Mouse (Mus musculus) MEL (cell line): ENCODE results near the gene Cd37. TPM values are rescaled to one million over a fixed set of nuclear protein-coding genes. Genes with fewer than 3 reads are reported as not detected.

Experiments
- DNase-seq: peaks from one replicate; pipeline ENCODE4 v3.0.0; 2011; ENCODE audit warnings: low read depth, low spot score
- H3K27ac ChIP-seq: 2 replicates; pipeline ENCODE4 v1.5.1; 2012; ENCODE audit warnings: low read depth, mild to moderate bottlenecking, control low read depth, low read length, moderate library complexity; ENCODE audit not compliant: control insufficient read depth
- H3K27me3 ChIP-seq, 2 experiments: fragments of 150-350 bp in 1 of 2; sonication (generic) in 1 of 2; 2 replicates each; pipeline ENCODE4 v1.6.1; 2012; ENCODE audit warnings: low read length in 2 of 2, mild to moderate bottlenecking in 2 of 2, improper control_type of control experiment in 1 of 2, moderate library complexity in 1 of 2; ENCODE audit not compliant: insufficient read depth in 2 of 2, control insufficient read depth in 1 of 2
- H3K36me3 ChIP-seq, 2 experiments: 2 replicates each; pipeline ENCODE4 v1.6.1; 2012 to 2014; ENCODE audit warnings: low read length in 2 of 2, improper control_type of control experiment in 1 of 2, inconsistent platforms in 1 of 2, mild to moderate bottlenecking in 1 of 2; ENCODE audit not compliant: insufficient read depth in 2 of 2, control insufficient read depth in 1 of 2
- H3K4me1 ChIP-seq, 2 experiments: fragments of 150-350 bp in 1 of 2; sonication (generic) in 1 of 2; 2 replicates each; pipeline ENCODE4 v1.6.1; 2012; ENCODE audit warnings: low read length in 2 of 2, improper control_type of control experiment in 1 of 2, mild to moderate bottlenecking in 1 of 2; ENCODE audit not compliant: insufficient read depth in 2 of 2, control insufficient read depth in 1 of 2
- H3K4me3 ChIP-seq, 2 experiments: fragments of 150-350 bp in 1 of 2; sonication (generic) in 1 of 2; 2 replicates each; pipeline ENCODE4 v1.5.1; 2012; ENCODE audit warnings: low read depth in 2 of 2, low read length in 2 of 2, mild to moderate bottlenecking in 2 of 2, moderate library complexity in 2 of 2, control low read depth in 1 of 2, improper control_type of control experiment in 1 of 2; ENCODE audit not compliant: control insufficient read depth in 1 of 2, insufficient read depth in 1 of 2
- H3K79me2 ChIP-seq: 2 replicates; pipeline ENCODE4 v1.6.1; 2012; ENCODE audit warnings: mild to moderate bottlenecking, low read length, moderate library complexity; ENCODE audit not compliant: control insufficient read depth, poor library complexity, insufficient read depth
- H3K9ac ChIP-seq: 2 replicates; pipeline ENCODE4 v1.6.1; 2012; ENCODE audit warnings: low read depth, mild to moderate bottlenecking, control low read depth, low read length, moderate library complexity; ENCODE audit not compliant: control insufficient read depth, poor library complexity, severe bottlenecking
- H3K9me3 ChIP-seq: fragments of 150-350 bp; sonication (generic); replicated peaks from 2 replicates; pipeline ENCODE4 v1.6.1; 2012; ENCODE audit warnings: mild to moderate bottlenecking, low read length, improper control_type of control experiment, moderate library complexity; ENCODE audit not compliant: insufficient read depth
- BHLHE40 ChIP-seq: IDR thresholded peaks from 2 replicates; pipeline ENCODE4 v1.6.1; 2012; ENCODE audit warnings: low read depth, mild to moderate bottlenecking, inconsistent platforms, low read length, improper control_type of control experiment, borderline replicate concordance
- CHD1 ChIP-seq: IDR thresholded peaks from 2 replicates; pipeline ENCODE4 v1.6.1; 2012; ENCODE audit warnings: low read depth, mild to moderate bottlenecking, inconsistent platforms, low read length, improper control_type of control experiment
- CTCF ChIP-seq, 3 experiments: IDR thresholded peaks in 2 of 3; conservative IDR thresholded peaks in 1 of 3; 2 replicates each; pipeline ENCODE4 v1.5.1; 2011 to 2012; ENCODE audit warnings: low read length in 3 of 3, low read depth in 2 of 3, mild to moderate bottlenecking in 2 of 3, improper control_type of control experiment in 1 of 3, inconsistent platforms in 1 of 3, mixed read lengths in 1 of 3, moderate library complexity in 1 of 3; ENCODE audit not compliant: control insufficient read depth in 1 of 3, insufficient read depth in 1 of 3, poor library complexity in 1 of 3, severe bottlenecking in 1 of 3
- EP300 ChIP-seq, 2 experiments: IDR thresholded peaks; 2 replicates each; pipeline ENCODE4 v1.6.1; 2011; ENCODE audit warnings: improper control_type of control experiment in 2 of 2, low read length in 2 of 2, low read depth in 1 of 2, mild to moderate bottlenecking in 1 of 2
- ETS1 ChIP-seq: IDR thresholded peaks from 2 replicates; pipeline ENCODE4 v1.6.1; 2012; ENCODE audit warnings: low read depth, mild to moderate bottlenecking, inconsistent platforms, low read length, improper control_type of control experiment, moderate library complexity
- GABPA ChIP-seq: IDR thresholded peaks from 2 replicates; pipeline ENCODE4 v1.6.1; 2012; ENCODE audit warnings: low read depth, mild to moderate bottlenecking, inconsistent platforms, low read length, improper control_type of control experiment, moderate library complexity
- GATA1 ChIP-seq: IDR thresholded peaks from 2 replicates; pipeline ENCODE4 v1.6.1; 2011; ENCODE audit warnings: low read depth, low read length, improper control_type of control experiment
- HCFC1 ChIP-seq: IDR thresholded peaks from 2 replicates; pipeline ENCODE4 v1.6.1; 2012; ENCODE audit warnings: low read depth, mild to moderate bottlenecking, inconsistent platforms, low read length, improper control_type of control experiment, moderate library complexity
- JUND ChIP-seq: IDR thresholded peaks from 2 replicates; pipeline ENCODE4 v1.6.1; 2011; ENCODE audit warnings: low read depth, mild to moderate bottlenecking, improper control_type of control experiment, low read length
- KAT2A ChIP-seq: conservative IDR thresholded peaks from 2 replicates; pipeline ENCODE4 v1.6.1; 2012; ENCODE audit warnings: low read depth, low read length, improper control_type of control experiment, inconsistent platforms
- MAFK ChIP-seq: IDR thresholded peaks from 2 replicates; pipeline ENCODE4 v1.6.1; 2011; ENCODE audit warnings: low read depth, mild to moderate bottlenecking, low read length, improper control_type of control experiment, borderline replicate concordance
- MAX ChIP-seq: IDR thresholded peaks from 2 replicates; pipeline ENCODE4 v1.6.1; 2011; ENCODE audit warnings: low read length, improper control_type of control experiment
- MAZ ChIP-seq: IDR thresholded peaks from 2 replicates; pipeline ENCODE4 v1.6.1; 2012; ENCODE audit warnings: low read depth, mild to moderate bottlenecking, inconsistent platforms, low read length, improper control_type of control experiment
- MEF2A ChIP-seq: IDR thresholded peaks from 2 replicates; pipeline ENCODE4 v1.6.1; 2014; ENCODE audit warnings: low read depth, mild to moderate bottlenecking, inconsistent platforms, low read length, improper control_type of control experiment; ENCODE audit not compliant: poor library complexity, insufficient replicate concordance, severe bottlenecking; ENCODE audit errors: extremely low read depth
- MYB ChIP-seq: IDR thresholded peaks from 2 replicates; pipeline ENCODE4 v1.6.1; 2011; ENCODE audit warnings: mild to moderate bottlenecking, low read depth, low read length, improper control_type of control experiment
- NRF1 ChIP-seq: IDR thresholded peaks from 2 replicates; pipeline ENCODE4 v1.6.1; 2014; ENCODE audit warnings: low read depth, mild to moderate bottlenecking, inconsistent platforms, low read length, improper control_type of control experiment, moderate library complexity; ENCODE audit not compliant: poor library complexity, insufficient read depth, severe bottlenecking
- POLR2A ChIP-seq, 2 experiments: IDR thresholded peaks; 2 replicates each; pipeline ENCODE4 v1.6.1; 2011 to 2012; ENCODE audit warnings: low read length in 2 of 2, mild to moderate bottlenecking in 2 of 2, control low read depth in 1 of 2, improper control_type of control experiment in 1 of 2, low read depth in 1 of 2, moderate library complexity in 1 of 2; ENCODE audit not compliant: control insufficient read depth in 1 of 2, insufficient read depth in 1 of 2, poor library complexity in 1 of 2
- RAD21 ChIP-seq: IDR thresholded peaks from 2 replicates; pipeline ENCODE4 v1.6.1; 2011; ENCODE audit warnings: mild to moderate bottlenecking, low read depth, low read length, improper control_type of control experiment
- RCOR1 ChIP-seq: IDR thresholded peaks from 2 replicates; pipeline ENCODE4 v1.6.1; 2012; ENCODE audit warnings: low read depth, mild to moderate bottlenecking, inconsistent platforms, low read length, improper control_type of control experiment
- SMC3 ChIP-seq: IDR thresholded peaks from 2 replicates; pipeline ENCODE4 v1.6.1; 2011; ENCODE audit warnings: low read depth, low read length, improper control_type of control experiment
- TAL1 ChIP-seq: IDR thresholded peaks from 2 replicates; pipeline ENCODE4 v1.6.1; 2012; ENCODE audit warnings: mild to moderate bottlenecking, inconsistent platforms, low read length, moderate library complexity, mixed read lengths
- TCF12 ChIP-seq: IDR thresholded peaks from 2 replicates; pipeline ENCODE4 v1.6.1; 2014; ENCODE audit warnings: low read depth, mild to moderate bottlenecking, inconsistent platforms, low read length, improper control_type of control experiment, moderate library complexity
- USF2 ChIP-seq, 2 experiments: IDR thresholded peaks; 2 replicates each; pipeline ENCODE4 v1.6.1; 2011 to 2012; ENCODE audit warnings: improper control_type of control experiment in 2 of 2, low read length in 2 of 2, borderline replicate concordance in 1 of 2, inconsistent platforms in 1 of 2, low read depth in 1 of 2, mild to moderate bottlenecking in 1 of 2; ENCODE audit not compliant: insufficient read depth in 1 of 2
- ZC3H11A ChIP-seq: IDR thresholded peaks from 2 replicates; pipeline ENCODE4 v1.6.1; 2012; ENCODE audit warnings: low read depth, mild to moderate bottlenecking, inconsistent platforms, low read length, improper control_type of control experiment
- ZMIZ1 ChIP-seq: IDR thresholded peaks from 2 replicates; pipeline ENCODE4 v1.6.1; 2012; ENCODE audit warnings: low read depth, mild to moderate bottlenecking, inconsistent platforms, low read length, improper control_type of control experiment, moderate library complexity
- ZNF384 ChIP-seq: IDR thresholded peaks from 2 replicates; pipeline ENCODE4 v1.6.1; 2012; ENCODE audit warnings: low read depth, mild to moderate bottlenecking, inconsistent platforms, low read length, improper control_type of control experiment
- polyA plus RNA-seq, 2 experiments: library from polyadenylated mRNA; stranded (reverse) in 1 of 2; unstranded in 1 of 2; fragments of >175 nt in 1 of 2; fragments of >200 nt in 1 of 2; gene quantifications; 2 replicates each; pipeline versions ENCODE4 v1.2.1 to v1.2.4; 2012; ENCODE audit warnings: low replicate concordance in 2 of 2, low read depth in 1 of 2; ENCODE audit not compliant: insufficient read length in 2 of 2, insufficient read depth in 1 of 2, missing spikeins in 1 of 2
- total RNA-seq: library from RNA; depleted of rRNA; stranded (reverse); fragments of 300-350 nt; gene quantifications from 2 replicates; pipeline ENCODE4 v1.2.3, GENCODE M21; 2012

Gene Cd37
- total and polyA plus RNA-seq, 3 experiments, result 22.4 to 111 TPM; not detected in 1

DNA sequence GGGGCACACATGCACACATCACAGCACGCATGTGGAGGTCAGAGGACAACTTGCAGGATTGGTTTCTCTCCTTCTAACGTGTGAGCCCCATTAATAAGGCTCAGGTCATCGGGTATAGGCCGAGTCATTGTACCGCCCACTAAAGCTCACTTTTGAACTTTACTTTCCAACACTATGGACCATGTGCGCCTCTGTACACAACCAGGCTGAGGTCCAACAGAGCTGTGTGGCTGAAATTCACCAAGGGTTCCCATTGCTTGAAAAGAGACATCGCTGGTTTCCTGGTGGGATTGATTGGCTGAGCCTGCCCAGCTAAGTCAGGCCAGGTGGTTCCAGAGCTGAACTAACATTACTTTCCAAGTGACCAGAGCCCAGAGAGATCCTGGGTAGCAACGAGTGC lies 34.8 kb upstream of the Cd37 start:
- DNase-seq, result no peak
- H3K27ac ChIP-seq, result no peak overlapping the region
- H3K27me3 ChIP-seq, result peaks cover 0 to 5% of the 10 kb centered on the region in 2 experiments; a peak in 3 of 4 replicates
- no peaks in the 10 kb centered on the region for H3K36me3 ChIP-seq
- H3K79me2 ChIP-seq, result no peaks in the 10 kb centered on the region
- H3K9me3 ChIP-seq, result no peaks in the 10 kb centered on the region
- TF ChIP-seq CTCF (IDR thresholded peaks at IDR 0.05 in 2 of 3, conservative IDR thresholded peaks at IDR 0.05 in 1 of 3; ENCODE audit: control insufficient read depth in 1 of 3, insufficient read depth in 1 of 3, low read depth in 2 of 3, low read length in 3 of 3, poor library complexity in 1 of 3, severe bottlenecking in 1 of 3) (no peak), MYB (no peak), MAX (no peak), TAL1 (no peak), SMC3 (no peak), GABPA (no peak), ZMIZ1 (no peak), POLR2A (IDR thresholded peaks at IDR 0.05; ENCODE audit: control insufficient read depth in 1 of 2, insufficient read depth in 1 of 2, low read depth in 1 of 2, low read length in 2 of 2, poor library complexity in 1 of 2) (no peak), TCF12 (no peak), BHLHE40 (no peak), JUND (no peak), KAT2A (no peak), RAD21 (no peak), ZNF384 (no peak), USF2 (IDR thresholded peaks at IDR 0.05; ENCODE audit: borderline replicate concordance in 1 of 2, insufficient read depth in 1 of 2, low read depth in 1 of 2, low read length in 2 of 2) (no peak), RCOR1 (no peak), MAFK (no peak), CHD1 (no peak), ETS1 (no peak)
- no peak overlapping the region for H3K4me3 ChIP-seq
- peaks cover 0 to 3% of the 10 kb centered on the region in 2 experiments; a peak in 1 of 4 replicates for H3K4me1 ChIP-seq
- no peak overlapping the region for H3K9ac ChIP-seq

DNA sequence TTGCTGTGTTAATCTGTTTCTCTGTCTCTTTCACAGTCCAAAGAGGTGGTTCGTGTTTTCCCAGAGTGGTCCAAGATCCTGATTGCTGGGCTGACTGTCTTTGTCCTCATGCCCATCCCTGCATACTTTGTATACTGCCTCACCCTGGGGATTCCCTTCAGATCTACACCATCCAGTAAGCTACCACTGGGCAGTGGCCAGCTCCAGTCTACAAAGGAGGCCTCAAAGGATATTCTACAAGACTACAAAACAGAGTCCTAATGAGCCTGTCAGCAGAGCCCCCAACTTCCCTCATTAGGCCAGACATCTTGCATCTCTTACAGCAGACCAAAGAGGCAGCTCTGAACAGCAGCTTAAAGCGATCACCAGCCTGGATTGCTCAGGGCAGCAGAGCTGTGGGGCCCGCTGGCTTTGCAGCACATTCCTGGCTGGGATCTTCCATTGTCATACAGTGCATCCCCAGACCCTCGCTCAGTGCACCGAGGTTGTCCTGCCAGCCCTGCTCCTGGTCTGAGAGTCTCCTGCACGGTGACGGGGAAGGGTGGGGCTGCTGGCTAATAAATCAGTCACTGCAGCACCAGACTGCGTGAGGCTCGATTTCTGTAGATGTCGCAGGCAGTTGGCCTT lies 34.0 kb upstream of the Cd37 start:
- H3K9ac ChIP-seq, result no peak overlapping the region
- H3K4me1 ChIP-seq, result peaks cover 0 to 3% of the 10 kb centered on the region in 2 experiments; a peak in 1 of 4 replicates
- no peaks in the 10 kb centered on the region for H3K79me2 ChIP-seq
- H3K27ac ChIP-seq, result no peak overlapping the region
- TF ChIP-seq BHLHE40, result no peak
- no peak for TF ChIP-seq CHD1
- TF ChIP-seq ZC3H11A, result no peak
- no peak for TF ChIP-seq RCOR1
- no peak for TF ChIP-seq NRF1
- TF ChIP-seq GATA1, result no peak
- no peak for TF ChIP-seq ZNF384
- no peak for TF ChIP-seq MEF2A
- no peak for TF ChIP-seq GABPA
- no peak for TF ChIP-seq MYB
- no peak for TF ChIP-seq CTCF (IDR thresholded peaks at IDR 0.05 in 2 of 3, conservative IDR thresholded peaks at IDR 0.05 in 1 of 3; ENCODE audit: control insufficient read depth in 1 of 3, insufficient read depth in 1 of 3, low read depth in 2 of 3, low read length in 3 of 3, poor library complexity in 1 of 3, severe bottlenecking in 1 of 3)
- TF ChIP-seq TAL1, result no peak
- TF ChIP-seq MAZ, result no peak
- TF ChIP-seq HCFC1, result no peak
- no peak for TF ChIP-seq EP300 (IDR thresholded peaks at IDR 0.05; ENCODE audit: low read depth in 1 of 2, low read length in 2 of 2)
- TF ChIP-seq POLR2A (IDR thresholded peaks at IDR 0.05; ENCODE audit: control insufficient read depth in 1 of 2, insufficient read depth in 1 of 2, low read depth in 1 of 2, low read length in 2 of 2, poor library complexity in 1 of 2), result no peak
- no peaks in the 10 kb centered on the region for H3K9me3 ChIP-seq
- H3K36me3 ChIP-seq, result no peaks in the 10 kb centered on the region
- DNase-seq, result no peak
- no peak overlapping the region for H3K4me3 ChIP-seq
- H3K27me3 ChIP-seq, result peaks cover 0 to 8% of the 10 kb centered on the region in 2 experiments; a peak in 3 of 4 replicates
